Mouse (Mus musculus) erythroid progenitor cell, adult 5-6 weeks (primary cell): ENCODE data around the gene Olfr67. TPM values are rescaled to one million over a fixed set of nuclear protein-coding genes. Genes with fewer than 3 reads are reported as not detected.
"Not testable (repeated sequence)": the region's sequence is repeated elsewhere in the genome, so short reads cannot be mapped to it uniquely, and the experiment has no call there.

ENCODE experiments used
- ATAC-seq: replicated peaks from 2 replicates; pipeline ENCODE4 v1.8.0; 2016; ENCODE audit warnings: moderate number of reproducible peaks, mild to moderate bottlenecking, moderate TSS enrichment, inconsistent platforms; ENCODE audit not compliant: poor library complexity, low FRiP score, severe bottlenecking
- total RNA-seq, 2 experiments: library from RNA; stranded (forward) in 1 of 2; stranded (reverse) in 1 of 2; fragments of 150-400 nt in 1 of 2; fragments of 186-747, 209-891 nt in 1 of 2; gene quantifications; 2 replicates each; pipeline versions ENCODE4 v1.2.3 to v1.2.4; 2015 to 2017; ENCODE audit warnings: low replicate concordance in 2 of 2

The Olfr67 gene
- 0.84 TPM in 1 of 2 replicates, not detected in the other for total RNA-seq (2015; ENCODE audit: low replicate concordance)
- 1.5 and 3.3 TPM in 2 replicates for total RNA-seq (2017; ENCODE audit: low replicate concordance)

GRCm38 (mm10) chr7:103791721-103792120 lies at the start of gene Olfr67:
TSS of gene Olfr67 (minus strand) at chr7:103791821.
- ATAC-seq, result no peak

DNA sequence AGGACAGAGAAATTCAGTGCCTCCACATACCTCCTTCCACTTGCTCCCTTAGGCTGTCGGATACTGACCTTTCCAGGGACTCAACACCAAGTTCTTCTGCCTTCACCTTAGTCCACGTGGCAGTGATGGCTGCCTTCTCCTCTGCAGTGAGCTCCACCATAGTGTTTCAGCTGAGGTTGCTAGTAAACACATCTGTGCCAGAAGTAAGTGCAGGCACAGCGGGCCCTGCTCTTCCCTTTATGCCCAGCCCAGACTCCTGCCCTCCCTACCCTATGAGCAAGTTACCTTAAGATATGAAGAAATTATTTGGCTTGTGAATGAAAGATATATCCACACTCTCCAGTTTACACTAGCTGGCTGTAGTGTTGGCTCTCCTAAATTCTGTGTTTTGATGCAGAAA lies 48.6 kb upstream of the Olfr67 start, which contains the start of gene Hbb-bh2:
Hbb-bh2 (minus strand) TSS at position 253 of the 400 bp plus-strand sequence.
- ATAC-seq, result peak; percentile 57

- peak; percentile 70 for ATAC-seq
These were observed 36.2 kb upstream of the Olfr67 start, which contains the start of gene Hbb-bs for GRCm38 (mm10) chr7:103827808-103828207. TSS of gene Hbb-bs (minus strand) at chr7:103828096.

DNA sequence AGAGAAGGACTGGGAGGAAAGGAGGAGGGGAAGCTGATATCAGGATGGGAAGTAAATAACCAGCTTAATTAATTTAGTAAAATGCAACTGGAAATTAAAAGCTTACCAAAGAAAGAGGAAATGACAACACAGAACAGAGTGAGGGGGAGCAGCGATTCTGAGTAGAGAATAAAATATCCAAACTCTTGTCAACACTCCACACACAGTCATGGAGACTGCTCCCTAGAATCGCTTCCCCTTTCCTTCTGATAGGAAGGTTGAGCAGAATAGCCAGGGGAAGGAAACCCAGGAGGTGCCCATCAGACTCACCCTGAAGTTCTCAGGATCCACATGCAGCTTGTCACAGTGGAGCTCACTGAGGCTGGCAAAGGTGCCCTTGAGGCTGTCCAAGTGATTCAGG lies 35.5 kb upstream of the Olfr67 start:
- not testable (repeated sequence) for ATAC-seq

DNA sequence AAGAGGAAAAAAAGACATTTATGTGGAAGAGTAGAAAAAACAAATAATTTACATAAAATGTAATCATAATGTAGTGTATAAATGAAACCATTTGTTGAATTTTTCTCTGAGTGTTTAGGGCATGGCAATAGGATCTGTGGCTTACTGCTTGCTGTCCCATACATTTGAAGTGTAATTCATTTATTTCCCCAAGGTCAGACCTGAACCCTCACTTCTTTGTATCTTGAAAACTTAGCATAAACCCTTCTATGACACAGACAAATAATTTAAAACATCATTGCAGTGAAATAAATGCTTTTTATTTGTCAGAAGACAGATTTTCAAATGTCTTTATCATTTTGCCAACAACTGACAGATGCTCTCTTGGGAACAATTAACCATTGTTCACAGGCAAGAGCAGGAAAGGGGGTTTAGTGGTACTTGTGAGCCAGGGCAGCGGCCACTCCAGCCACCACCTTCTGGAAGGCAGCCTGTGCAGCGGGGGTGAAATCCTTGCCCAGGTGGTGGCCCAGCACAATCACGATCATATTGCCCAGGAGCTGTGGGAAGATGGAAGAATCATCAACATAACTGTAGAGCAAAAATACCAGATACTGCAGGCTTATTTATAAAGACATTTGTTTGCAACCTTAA lies 34.8 kb upstream of the Olfr67 start:
- ATAC-seq, result peak; percentile 48

DNA sequence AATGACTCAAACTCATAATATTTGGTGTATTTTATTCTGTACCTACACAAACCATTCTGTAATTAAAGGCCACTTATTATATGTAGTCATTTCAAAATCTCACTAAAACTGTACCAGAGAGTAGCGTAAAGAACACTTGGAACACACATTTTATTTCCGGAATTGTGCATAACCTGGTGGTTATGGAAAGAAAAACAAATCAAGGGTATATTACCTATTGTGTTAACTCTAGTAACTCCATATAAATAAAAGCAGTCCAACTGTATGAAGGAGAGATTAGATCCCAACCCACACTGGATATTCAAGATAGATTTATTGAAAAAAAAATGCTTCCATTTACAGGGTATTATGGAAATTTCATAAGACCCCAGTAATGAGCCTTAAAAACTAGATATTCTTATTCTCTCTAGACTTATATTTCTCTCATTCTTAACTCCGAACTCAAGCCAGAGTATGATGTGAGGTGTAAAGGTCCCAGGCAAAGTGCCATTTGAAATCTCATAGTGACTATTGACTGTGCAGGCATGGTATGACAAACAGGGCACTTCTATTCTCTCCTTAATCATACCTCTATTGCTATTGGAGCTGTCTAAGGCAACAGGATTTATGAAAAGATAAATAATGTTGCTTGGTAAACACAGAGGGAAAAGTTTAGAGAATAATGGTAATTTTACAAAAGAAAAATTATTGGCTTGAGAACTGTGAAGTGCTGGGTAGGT lies 34.1 kb upstream of the Olfr67 start:
- ATAC-seq, result peak; percentile 62

- no peak for ATAC-seq
These were observed 33.0 kb upstream of the Olfr67 start for GRCm38 (mm10) chr7:103824597-103824996.

- ATAC-seq, result not testable (repeated sequence)
These were observed 23.5 kb upstream of the Olfr67 start for GRCm38 (mm10) chr7:103815085-103815484.

DNA sequence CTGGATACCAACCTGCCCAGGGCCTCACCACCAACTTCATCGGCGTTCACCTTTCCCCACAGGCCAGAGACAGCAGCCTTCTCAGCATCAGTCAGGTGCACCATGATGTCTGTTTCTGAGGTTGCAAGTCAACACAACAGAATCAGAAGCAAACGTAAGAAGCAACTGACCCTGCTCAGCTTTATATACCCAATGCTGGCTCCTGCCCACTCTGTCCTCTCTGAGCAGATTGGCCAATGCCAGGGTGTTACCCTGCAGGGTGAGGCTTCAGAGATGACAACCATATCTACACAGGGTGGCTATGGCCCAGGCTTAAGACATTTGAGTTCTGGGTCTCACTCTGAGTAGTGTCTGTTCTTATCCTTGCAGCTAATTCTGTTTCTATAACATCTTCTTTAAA lies 22.1 kb upstream of the Olfr67 start, which contains the start of gene Hbb-bt:
Hbb-bt (minus strand) TSS at position 231 of the 400 bp plus-strand sequence.
- peak; percentile 73 for ATAC-seq

- not testable (repeated sequence) for ATAC-seq
These were observed 21.5 kb upstream of the Olfr67 start for GRCm38 (mm10) chr7:103813152-103813551.

DNA sequence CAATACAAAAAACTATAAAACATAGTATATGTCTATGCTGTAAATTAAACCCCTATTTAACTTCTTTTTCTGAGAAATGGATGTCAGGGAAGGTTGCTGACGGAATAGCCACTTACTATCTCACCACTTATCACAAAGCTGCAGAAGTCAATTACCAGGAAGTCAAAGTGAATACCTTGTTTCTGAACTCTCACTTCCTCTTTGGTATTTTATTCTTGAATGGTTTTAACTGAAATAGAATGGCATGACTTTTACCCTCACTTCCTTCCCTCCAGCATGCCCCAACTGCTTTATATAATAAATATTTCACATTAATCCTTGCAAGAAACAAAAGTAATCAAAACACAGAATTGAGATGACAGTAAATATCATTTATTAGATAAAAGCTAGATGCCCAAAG lies 20.6 kb upstream of the Olfr67 start:
- ATAC-seq, result no peak

DNA sequence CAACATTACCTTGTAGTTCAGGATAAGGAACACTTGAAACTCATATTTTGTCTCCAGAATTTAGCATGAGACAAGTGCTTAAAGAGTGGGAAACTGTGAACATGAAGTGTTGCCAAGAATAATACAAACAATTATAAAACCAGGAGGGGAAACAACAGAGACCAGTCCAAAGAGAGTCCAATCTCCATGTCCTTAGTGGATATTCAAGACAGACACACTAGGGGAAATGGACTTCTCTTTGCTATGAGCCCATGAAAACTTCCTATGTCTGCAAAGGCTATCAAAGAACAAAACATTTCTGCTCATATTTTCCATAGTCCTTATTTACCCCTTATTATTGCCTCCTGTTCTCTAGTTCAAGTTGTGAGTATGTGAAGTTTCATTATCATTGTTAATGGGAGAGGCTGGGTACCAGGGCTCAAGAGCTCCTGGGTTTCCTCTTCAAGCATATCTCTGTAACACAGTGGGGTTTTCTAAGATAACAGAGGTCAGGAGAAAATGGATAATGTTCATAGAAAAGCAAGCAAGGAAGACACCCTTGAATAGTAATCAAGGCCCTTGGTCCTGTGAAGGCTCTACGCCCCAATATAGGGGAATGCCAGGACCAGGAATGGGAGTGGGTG lies 19.7 kb upstream of the Olfr67 start:
- peak; percentile 25 for ATAC-seq

DNA sequence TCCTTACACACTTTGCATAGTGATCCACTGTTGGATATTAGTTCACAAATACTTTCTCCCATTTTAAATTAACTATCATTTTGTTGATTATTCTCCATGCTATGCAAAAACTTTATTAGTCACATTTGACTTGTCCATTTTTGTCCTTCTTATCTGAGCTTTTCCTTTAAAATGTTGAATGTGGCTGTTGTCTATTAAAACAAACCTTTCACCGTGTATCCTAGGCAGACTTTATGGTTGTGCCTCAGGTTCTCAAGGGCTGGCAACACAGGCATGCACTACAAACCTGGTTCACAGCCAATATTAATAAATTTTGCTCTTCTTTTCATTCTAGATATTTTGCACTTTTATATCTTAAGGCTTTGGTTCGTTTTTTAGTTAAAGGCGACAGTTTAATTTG lies 19.1 kb upstream of the Olfr67 start:
- peak; percentile 8; the same call in 1 of the 2 replicates for ATAC-seq

GRCm38 (mm10) chr7:103810296-103810695 lies 18.7 kb upstream of the Olfr67 start:
- ATAC-seq, result peak; percentile 11; the same call in 1 of the 2 replicates

DNA sequence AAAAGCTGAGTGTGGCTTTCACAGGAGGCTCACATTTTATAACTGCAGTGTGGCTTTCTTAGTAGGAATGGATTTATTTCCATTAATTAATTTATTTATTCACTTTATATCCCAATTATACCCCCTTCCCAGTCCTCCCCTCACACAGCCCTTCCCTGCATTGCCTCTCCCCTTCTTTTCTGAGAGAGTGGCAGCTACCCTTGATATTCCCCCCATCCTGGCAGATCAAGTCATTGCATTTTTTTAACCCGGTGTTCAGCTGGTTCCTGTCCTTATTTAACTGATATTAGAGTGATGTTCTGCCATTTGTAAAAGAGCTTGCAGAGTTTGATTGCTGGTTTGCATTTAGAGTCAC lies 18.2 kb upstream of the Olfr67 start:
- no peak for ATAC-seq

- ATAC-seq, result no peak
These were observed 17.6 kb upstream of the Olfr67 start for GRCm38 (mm10) chr7:103808971-103809800.

- ATAC-seq, result not testable (repeated sequence)
These were observed 16.5 kb upstream of the Olfr67 start for GRCm38 (mm10) chr7:103808120-103808519.

- ATAC-seq, result peak; percentile 46
These were observed 15.2 kb upstream of the Olfr67 start for GRCm38 (mm10) chr7:103806856-103807255.

DNA sequence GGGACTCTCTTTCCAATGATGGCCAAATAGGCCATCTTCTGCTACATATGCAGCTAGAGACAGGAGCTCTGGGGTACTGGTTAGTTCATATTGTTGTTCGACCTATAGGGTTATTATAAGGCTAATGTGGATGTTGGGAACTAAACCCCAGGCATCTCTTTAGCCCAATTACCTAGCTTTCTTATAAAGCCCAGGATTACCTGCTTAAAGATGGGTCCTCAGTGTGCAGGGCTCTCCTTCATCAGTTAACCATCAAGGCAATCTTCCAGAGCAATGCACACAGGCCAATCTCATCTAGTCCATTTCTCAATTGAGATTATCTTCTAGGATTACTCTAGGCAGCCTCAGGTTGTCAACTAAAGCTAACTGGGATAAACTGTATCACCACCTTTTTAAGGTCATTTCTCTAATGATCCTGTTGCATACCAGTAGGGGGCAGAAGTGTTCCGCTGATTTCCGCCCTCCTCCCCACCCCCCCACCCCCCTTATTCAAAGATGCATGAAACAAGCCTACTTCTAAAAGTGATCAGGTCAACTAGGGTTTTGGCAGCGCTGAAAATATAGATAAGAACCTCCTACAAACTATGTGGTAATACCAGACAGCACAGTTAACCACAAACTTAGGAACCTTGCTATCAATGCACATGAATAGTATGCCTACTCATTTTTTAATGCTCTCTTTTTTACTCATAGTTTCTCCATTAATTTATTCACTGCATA lies 1.2 kb upstream of the Olfr67 start:
- peak; percentile 93 for ATAC-seq
